ENCODE assay signal across 8 mouse cellular contexts in the genomic region with DNA sequence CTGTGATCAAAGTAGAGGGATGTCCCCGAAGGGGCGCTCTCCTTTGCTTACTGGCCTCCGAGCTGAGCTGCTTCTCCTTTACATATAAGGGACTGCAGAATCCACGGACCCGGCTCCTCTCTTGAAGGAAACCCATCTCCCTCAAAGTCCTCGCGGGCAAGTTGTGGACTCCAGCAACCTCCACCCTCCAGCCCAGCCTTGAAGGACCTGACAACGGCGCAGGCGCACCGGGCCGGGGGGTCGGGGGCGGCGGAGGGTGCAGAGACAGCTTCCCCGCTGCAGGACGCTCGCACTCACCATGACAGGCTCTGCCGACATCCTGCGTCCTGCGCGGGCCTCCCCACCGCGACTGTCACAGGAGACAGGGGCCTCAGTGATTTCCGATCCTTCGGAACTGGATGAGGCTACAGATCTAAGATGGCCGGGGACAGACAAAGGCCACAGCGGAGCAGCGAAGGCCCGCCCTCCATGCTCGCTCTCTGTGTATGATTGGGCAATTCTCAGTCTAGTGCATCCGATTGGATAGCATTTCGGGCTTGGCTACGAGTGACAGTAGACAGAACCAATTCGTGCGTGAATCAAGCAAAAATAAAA. TPM values are rescaled to one million over a fixed set of nuclear protein-coding genes. Genes with fewer than 3 reads are reported as not detected.
DNase-seq lines count a peak whose midpoint lies in the region; ATAC-seq and TF ChIP-seq lines count a peak whose summit lies in the region.

Gene 2610008E11Rik (minus strand): TSS at position 440 of the 594 bp plus-strand sequence.

- no peak for TF ChIP-seq CTCF in cortical plate, adult 2 months (IDR thresholded peaks at IDR 0.05; ENCODE audit: extremely low read depth, insufficient read depth, low read length)

- peaks cover 6% of the 10 kb centered on the region for H3K4me1 ChIP-seq in cortical plate, adult 2 months (ENCODE audit: control insufficient read depth, insufficient read depth, low read length)
- H3K4me1 ChIP-seq in megakaryocyte, embryonic 14.5 days = peaks cover 19% of the 10 kb centered on the region

- peaks cover 3% of the 10 kb centered on the region for H3K27me3 ChIP-seq in megakaryocyte, embryonic 14.5 days (replicated peaks)

- H3K9me3 ChIP-seq in megakaryocyte, embryonic 14.5 days = no peaks in the 10 kb centered on the region

- peak; percentile 91 for DNase-seq in gastrocnemius, adult 8-10 months (ENCODE audit: low spot score in 2 of 2)
- peak; percentile 92 for DNase-seq in hindlimb bud, embryonic 11.5 days (ENCODE audit: extremely low spot score, low read depth, low spot score)
- DNase-seq in left cerebral cortex, adult 8-10 months (ENCODE audit: low spot score in 2 of 2) = peak; percentile 89 to 95
- DNase-seq in right cerebral cortex, postnatal 10 days (ENCODE audit: low spot score in 2 of 2) = peak; percentile 97
- peak; percentile 79 for DNase-seq in urinary bladder, postnatal 25 days (ENCODE audit: low spot score)

- H3K4me3 ChIP-seq in cortical plate, adult 2 months (ENCODE audit: insufficient read depth, low read length) = peak within 1 kb of the TSS; percentile 62
- peak within 1 kb of the TSS; percentile 97 for H3K4me3 ChIP-seq in megakaryocyte, embryonic 14.5 days (replicated peaks)

- peak within 1 kb of the TSS; percentile 79 for H3K27ac ChIP-seq in cortical plate, adult 2 months (ENCODE audit: insufficient read depth, low read length)

- TF ChIP-seq POLR2A in cortical plate, adult 2 months (IDR thresholded peaks at IDR 0.05; ENCODE audit: extremely low read depth, insufficient read depth, low read length) = peak; percentile 50

- ATAC-seq in activated CD4-positive, CD25-positive, alpha-beta regulatory T cell, adult 4 months = peak; percentile 100

- peaks cover 17% of the 10 kb centered on the region for H3K36me3 ChIP-seq in megakaryocyte, embryonic 14.5 days (replicated peaks; ENCODE audit: low read length)

RNA-seq across cellular contexts. Expression of gene 2610008E11Rik, which starts in this region (rescaled TPM):
- polyA plus RNA-seq in activated CD4-positive, CD25-positive, alpha-beta regulatory T cell, adult 4 months (2017; shearing (Covaris generic)) = 10 to 100 TPM; 13.5 to 20.4 TPM
- polyA plus RNA-seq in cortical plate, adult 2 months (2012; rRNA removed) = 14.6 and 15.1 TPM in 2 replicates
- total RNA-seq in gastrocnemius, adult 8-10 months (2022) = 10 to 100 TPM in 3 of 4 experiments, 1 to 10 TPM in 1; 9.6 to 12.1 (median 10.8) TPM
- 10 to 100 TPM; 20.9 to 22.0 (median 21.5) TPM for total RNA-seq in left cerebral cortex, adult 8-10 months (2022)
- polyA plus RNA-seq in megakaryocyte, embryonic 14.5 days (2012; ENCODE audit: insufficient read depth, low replicate concordance) = not detected in 2 replicates

Comparison
In these comparisons a context has a peak if more than half of its experiments do, and no peak if none do; other contexts are left out.
1. Peak in every context shown above with its lines: DNase-seq, ATAC-seq, H3K4me3 ChIP-seq and H3K27ac ChIP-seq.
2. RNA of gene 2610008E11Rik (polyA plus RNA-seq): 13.5 to 20.4 TPM in activated CD4-positive, CD25-positive, alpha-beta regulatory T cell, adult 4 months and 14.6 to 15.1 TPM in cortical plate, adult 2 months; not detected in megakaryocyte, embryonic 14.5 days; every median in the first group is over 10 times any median in the second.